Mouse (Mus musculus): ENCODE results near the gene Cyp4f13. TPM values are rescaled to one million over a fixed set of nuclear protein-coding genes. Genes with fewer than 3 reads are reported as not detected.
A peak's percentile ranks its signal among the peaks of the same experiment; 100 is the strongest.

Cyp4f13 gene
- polyA plus RNA-seq, 1 experiment from 2014 or later: 3.3 TPM

DNA sequence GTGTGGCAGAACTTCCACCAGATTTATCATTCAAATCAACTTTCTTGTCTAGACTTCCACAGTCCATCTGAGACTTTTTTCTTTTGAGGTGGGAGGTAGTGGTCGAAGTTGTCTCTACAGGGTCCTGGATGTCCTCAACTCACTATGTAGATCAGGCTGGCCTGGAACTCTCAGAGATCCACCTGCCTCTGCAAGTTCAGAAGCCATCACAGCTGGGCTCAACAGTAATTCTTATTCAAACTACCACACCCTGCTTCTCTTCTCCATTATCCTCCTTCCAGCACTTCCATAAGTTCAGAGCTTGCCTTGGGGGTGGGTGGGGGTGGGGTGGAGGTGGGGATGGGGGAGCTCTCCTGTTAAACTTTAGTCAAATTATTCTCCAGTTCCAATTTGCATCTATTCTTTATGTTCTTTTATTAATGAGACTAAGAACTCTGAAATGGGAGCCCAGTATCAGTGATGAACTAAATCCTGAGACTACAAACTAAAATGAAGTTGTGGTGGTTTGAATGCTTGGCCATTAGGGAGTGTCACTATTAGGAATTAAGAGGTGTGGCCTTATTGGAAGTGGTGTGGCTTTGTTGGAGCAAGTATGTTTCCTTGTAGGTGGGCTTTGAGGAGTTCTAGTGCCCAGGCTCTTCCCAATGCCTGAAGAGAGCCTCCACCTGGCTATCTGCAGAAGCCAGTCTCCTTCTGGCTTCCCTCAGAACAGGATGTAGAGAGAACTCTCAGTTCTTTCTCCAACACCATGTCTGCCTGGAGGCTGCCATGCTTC lies 45.3 kb downstream of the Cyp4f13 start:
- WGBS: 38% methylated on average over 1 of the region's 1 CpGs
- Histone ChIP-seq H3K27ac (replicated peaks) (no peak overlapping the region), H3K36me3 (replicated peaks) (no peaks in the 10 kb centered on the region), H3K27me3 (replicated peaks; ENCODE audit: low read depth, poor library complexity, severe bottlenecking) (peaks cover 6% of the 10 kb centered on the region; the same call in 1 of the 2 replicates), H3K4me1 (no peaks in the 10 kb centered on the region), H3K9me3 (no peaks in the 10 kb centered on the region), H3K4me3 (no peak overlapping the region)
- no peak for DNase-seq (ENCODE audit: low spot score)

DNA sequence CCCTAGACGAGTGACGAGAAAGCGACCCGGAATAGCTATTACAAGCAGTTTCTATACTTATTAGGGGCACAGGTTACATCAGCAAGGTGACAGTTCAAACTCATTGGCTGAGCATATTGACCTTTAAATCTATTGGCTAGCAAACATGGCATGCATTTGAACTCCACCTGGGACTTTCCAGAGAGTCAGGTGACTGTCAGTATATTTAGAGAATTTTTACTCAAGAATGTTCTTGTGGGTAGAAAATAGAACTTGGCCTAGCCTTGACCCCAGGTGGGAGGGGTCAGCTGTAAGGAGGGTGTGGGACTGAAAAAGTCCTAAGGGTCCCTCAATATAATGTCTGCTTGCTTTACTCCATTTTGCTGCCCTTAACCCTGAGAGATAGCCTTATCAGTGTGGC lies 51.8 kb downstream of the Cyp4f13 start:
- no peaks in the 10 kb centered on the region for H3K36me3 ChIP-seq (replicated peaks)
- H3K9me3 ChIP-seq: no peaks in the 10 kb centered on the region
- no peak overlapping the region for H3K27ac ChIP-seq (replicated peaks)
- DNase-seq (ENCODE audit: low spot score): no peak
- 91% methylated on average over 4 of the region's 4 CpGs for WGBS
- H3K27me3 ChIP-seq (replicated peaks; ENCODE audit: low read depth, poor library complexity, severe bottlenecking): no peaks in the 10 kb centered on the region
- H3K4me3 ChIP-seq: no peak overlapping the region
- peaks cover 5% of the 10 kb centered on the region for H3K4me1 ChIP-seq

GRCm38 (mm10) chr17:32893901-32894300 lies 53.3 kb downstream of the Cyp4f13 start:
- no peak overlapping the region for H3K27ac ChIP-seq (replicated peaks)
- 77% methylated on average over 3 of the region's 3 CpGs for WGBS
- H3K9me3 ChIP-seq: no peaks in the 10 kb centered on the region
- H3K36me3 ChIP-seq (replicated peaks): no peaks in the 10 kb centered on the region
- H3K4me1 ChIP-seq: peaks cover 14% of the 10 kb centered on the region
- DNase-seq (ENCODE audit: low spot score): no peak
- H3K4me3 ChIP-seq: no peak overlapping the region
- H3K27me3 ChIP-seq (replicated peaks; ENCODE audit: low read depth, poor library complexity, severe bottlenecking): no peaks in the 10 kb centered on the region

- Histone ChIP-seq H3K36me3 (replicated peaks) (peaks cover 17% of the 10 kb centered on the region), H3K9me3 (no peaks in the 10 kb centered on the region), H3K27me3 (replicated peaks; ENCODE audit: low read depth, poor library complexity, severe bottlenecking) (no peaks in the 10 kb centered on the region), H3K27ac (replicated peaks) (peak within 1 kb of the TSS; percentile 84), H3K4me1 (peaks cover 14% of the 10 kb centered on the region), H3K4me3 (peak within 1 kb of the TSS; percentile 79)
- peak; percentile 86 for DNase-seq (ENCODE audit: low spot score)
- 13% methylated on average over 33 of the region's 33 CpGs for WGBS
These were observed 55.7 kb downstream of the Cyp4f13 start, which contains the start of gene Zfp870 for GRCm38 (mm10) chr17:32891239-32892180. TSS of gene Zfp870 (minus strand) at chr17:32891642.

- no peaks in the 10 kb centered on the region for H3K9me3 ChIP-seq
- no peaks in the 10 kb centered on the region for H3K27me3 ChIP-seq (replicated peaks; ENCODE audit: low read depth, poor library complexity, severe bottlenecking)
- WGBS: 4% methylated on average over 11 of the region's 11 CpGs
- H3K4me3 ChIP-seq: peak overlapping the region; percentile 79
- peaks cover 20% of the 10 kb centered on the region for H3K36me3 ChIP-seq (replicated peaks)
- H3K27ac ChIP-seq (replicated peaks): peak overlapping the region; percentile 84
- H3K4me1 ChIP-seq: peaks cover 14% of the 10 kb centered on the region
- no peak for DNase-seq (ENCODE audit: low spot score)
These were observed 56.4 kb downstream of the Cyp4f13 start for GRCm38 (mm10) chr17:32890852-32891238.

DNA sequence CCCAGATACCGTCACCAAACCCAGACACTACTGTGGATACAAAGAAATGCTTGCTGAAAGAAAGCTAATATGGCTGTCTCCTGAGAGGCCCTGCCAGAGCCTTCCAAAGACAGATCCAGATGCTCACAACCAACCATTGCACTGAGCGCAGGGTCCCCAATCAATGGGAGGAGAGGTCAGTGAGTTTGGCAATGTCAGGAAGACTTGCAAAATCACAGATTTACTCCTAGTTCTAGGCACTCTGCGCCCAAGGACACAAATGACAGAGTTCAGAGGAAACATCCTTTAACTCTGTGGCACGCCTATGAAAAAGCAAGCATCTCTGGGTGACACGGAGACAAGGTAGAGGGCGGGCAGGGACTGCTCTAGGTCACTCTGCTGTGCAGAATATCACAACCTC lies 57.6 kb downstream of the Cyp4f13 start:
- H3K4me3 ChIP-seq: no peak overlapping the region
- H3K4me1 ChIP-seq: peaks cover 14% of the 10 kb centered on the region
- 94% methylated on average over 6 of the region's 6 CpGs for WGBS
- no peaks in the 10 kb centered on the region for H3K9me3 ChIP-seq
- no peaks in the 10 kb centered on the region for H3K27me3 ChIP-seq (replicated peaks; ENCODE audit: low read depth, poor library complexity, severe bottlenecking)
- DNase-seq (ENCODE audit: low spot score): no peak
- no peak overlapping the region for H3K27ac ChIP-seq (replicated peaks)
- H3K36me3 ChIP-seq (replicated peaks): peaks cover 32% of the 10 kb centered on the region

- H3K4me1 ChIP-seq: peaks cover 8% of the 10 kb centered on the region
- H3K36me3 ChIP-seq (replicated peaks): peaks cover 69% of the 10 kb centered on the region
- no peak for DNase-seq (ENCODE audit: low spot score)
- H3K27me3 ChIP-seq (replicated peaks; ENCODE audit: low read depth, poor library complexity, severe bottlenecking): peaks cover 5% of the 10 kb centered on the region; the same call in 1 of the 2 replicates
- H3K9me3 ChIP-seq: no peaks in the 10 kb centered on the region
- no peak overlapping the region for H3K27ac ChIP-seq (replicated peaks)
- H3K4me3 ChIP-seq: no peak overlapping the region
- 92% methylated on average over 14 of the region's 14 CpGs for WGBS
These were observed 66.6 kb downstream of the Cyp4f13 start for GRCm38 (mm10) chr17:32880320-32881218.

DNA sequence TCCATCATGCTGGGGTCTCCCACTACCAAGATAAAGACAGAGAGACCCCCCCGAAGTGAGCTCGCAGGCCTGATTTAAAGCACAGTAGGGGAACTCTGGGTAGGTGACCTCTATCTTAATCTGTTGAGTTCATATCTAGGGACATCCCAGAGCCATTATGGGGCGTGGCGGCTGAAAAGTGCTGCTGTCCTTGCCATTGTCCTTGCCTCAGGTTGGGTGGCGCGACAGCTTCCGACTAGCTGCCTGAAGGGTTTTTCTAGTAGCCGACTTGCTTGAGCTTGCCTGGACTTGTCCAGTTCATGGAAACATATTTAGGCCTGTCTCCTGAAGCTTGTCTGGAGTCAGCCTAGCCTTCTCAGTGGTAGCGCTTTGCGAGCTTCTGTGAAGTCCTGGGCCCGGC lies 68.4 kb downstream of the Cyp4f13 start:
- 94% methylated on average over 11 of the region's 11 CpGs for WGBS
- DNase-seq (ENCODE audit: low spot score): no peak
- no peak overlapping the region for H3K4me3 ChIP-seq
- H3K36me3 ChIP-seq (replicated peaks): peaks cover 51% of the 10 kb centered on the region
- no peak overlapping the region for H3K27ac ChIP-seq (replicated peaks)
- no peaks in the 10 kb centered on the region for H3K9me3 ChIP-seq
- H3K27me3 ChIP-seq (replicated peaks; ENCODE audit: low read depth, poor library complexity, severe bottlenecking): peaks cover 5% of the 10 kb centered on the region; the same call in 1 of the 2 replicates
- peaks cover 8% of the 10 kb centered on the region for H3K4me1 ChIP-seq

GRCm38 (mm10) chr17:32877471-32878171 lies 69.6 kb downstream of the Cyp4f13 start:
- Histone ChIP-seq H3K9me3 (no peaks in the 10 kb centered on the region), H3K4me3 (peak overlapping the region; percentile 30), H3K4me1 (peaks cover 8% of the 10 kb centered on the region), H3K36me3 (replicated peaks) (peaks cover 39% of the 10 kb centered on the region), H3K27ac (replicated peaks) (no peak overlapping the region), H3K27me3 (replicated peaks; ENCODE audit: low read depth, poor library complexity, severe bottlenecking) (peaks cover 5% of the 10 kb centered on the region; the same call in 1 of the 2 replicates)
- WGBS: 11% methylated on average over 22 of the region's 22 CpGs
- DNase-seq (ENCODE audit: low spot score): peak; percentile 15

All from embryonic facial prominence, embryonic 10.5 days (tissue).